Mouse (Mus musculus) ES-E14 (cell line): Measurements from ENCODE around the gene Lacc1. TPM values are rescaled to one million over a fixed set of nuclear protein-coding genes. Genes with fewer than 3 reads are reported as not detected.
"Not testable (repeated sequence)": the region's sequence is repeated elsewhere in the genome, so short reads cannot be mapped to it uniquely, and the experiment has no call there.

Experiments
- DNase-seq: peaks from one replicate; pipeline ENCODE4 v3.0.0-alpha.2; 2013; ENCODE audit warnings: low read depth, low spot score
- H3K27ac ChIP-seq: 2 replicates; pipeline ENCODE4 v1.5.1; 2012; ENCODE audit warnings: low read depth, mild to moderate bottlenecking, low read length, moderate library complexity, mixed read lengths; ENCODE audit not compliant: poor library complexity, insufficient read depth, severe bottlenecking
- H3K36me3 ChIP-seq: 2 replicates; pipeline ENCODE4 v1.6.1; 2012; ENCODE audit warnings: mild to moderate bottlenecking, low read length, moderate library complexity, mixed read lengths; ENCODE audit not compliant: control insufficient read depth, poor library complexity, insufficient read depth, severe bottlenecking
- H3K4me1 ChIP-seq, 2 experiments: fragments of 150-350 bp in 1 of 2; sonication (generic) in 1 of 2; 2 replicates each; pipeline ENCODE4 v1.6.1; 2012; ENCODE audit warnings: low read length in 2 of 2, mild to moderate bottlenecking in 1 of 2, mixed read lengths in 1 of 2; ENCODE audit not compliant: control insufficient read depth in 2 of 2, insufficient read depth in 2 of 2, poor library complexity in 1 of 2
- H3K4me3 ChIP-seq, 2 experiments: fragments of 150-350 bp in 1 of 2; sonication (generic) in 1 of 2; 2 replicates each; pipeline ENCODE4 v1.5.1; 2012; ENCODE audit warnings: low read length in 2 of 2, low read depth in 1 of 2, mild to moderate bottlenecking in 1 of 2, mixed read lengths in 1 of 2; ENCODE audit not compliant: insufficient read depth in 1 of 2, poor library complexity in 1 of 2, severe bottlenecking in 1 of 2
- H3K9ac ChIP-seq: 2 replicates; pipeline ENCODE4 v1.6.1; 2012; ENCODE audit warnings: low read depth, mild to moderate bottlenecking, low read length, mixed read lengths; ENCODE audit not compliant: poor library complexity, insufficient read depth, severe bottlenecking
- H3K9me3 ChIP-seq: fragments of 150-350 bp; sonication (generic); 2 replicates; pipeline ENCODE4 v1.6.1; 2012; ENCODE audit warnings: low read depth, mild to moderate bottlenecking, low read length; ENCODE audit not compliant: control insufficient read depth, insufficient read depth
- CHD2 ChIP-seq: IDR thresholded peaks from 2 replicates; pipeline ENCODE4 v1.6.1; 2014; ENCODE audit warnings: mild to moderate bottlenecking, low read depth, low read length, inconsistent platforms
- HCFC1 ChIP-seq: IDR thresholded peaks from 2 replicates; pipeline ENCODE4 v1.6.1; 2012; ENCODE audit warnings: low read length, inconsistent platforms, borderline replicate concordance; ENCODE audit not compliant: insufficient read depth
- MAFK ChIP-seq: IDR thresholded peaks from 2 replicates; pipeline ENCODE4 v1.6.1; 2014; ENCODE audit warnings: mild to moderate bottlenecking, low read depth, low read length, inconsistent platforms; ENCODE audit not compliant: insufficient read depth
- ZC3H11A ChIP-seq: IDR thresholded peaks from 2 replicates; pipeline ENCODE4 v1.6.1; 2012; ENCODE audit warnings: low read depth, mild to moderate bottlenecking, inconsistent platforms, low read length, borderline replicate concordance
- ZNF384 ChIP-seq: IDR thresholded peaks from 2 replicates; pipeline ENCODE4 v1.6.1; 2012; ENCODE audit warnings: low read depth, low read length, inconsistent platforms
- in situ Hi-C, 2 experiments: fragments of 600-800 bp; cut with MboI; formaldehyde crosslinking; loops; one replicate each; pipeline ENCODE4 v1.15.1; 2025; ENCODE audit warnings: low sequenced_read_pairs in 2 of 2, inconsistent platforms in 1 of 2; ENCODE audit not compliant: unreplicated experiment in 2 of 2
- total RNA-seq: library from RNA; depleted of rRNA; stranded (reverse); fragments of 300-350 nt; gene quantifications from 2 replicates; pipeline ENCODE4 v1.2.3, GENCODE M21; 2012

The Lacc1 gene
- total RNA-seq, 1 experiment: 3.0 TPM

- H3K9me3 ChIP-seq: no peaks in the 10 kb centered on the region
- H3K27ac ChIP-seq: no peak overlapping the region
- no peak for DNase-seq
- H3K9ac ChIP-seq: no peak overlapping the region
- TF ChIP-seq HCFC1: no peak
- no peak for TF ChIP-seq MAFK
- no peak for TF ChIP-seq CHD2
- no peak for TF ChIP-seq ZC3H11A
- no peak for TF ChIP-seq ZNF384
- no peaks in the 10 kb centered on the region for H3K36me3 ChIP-seq
- H3K4me1 ChIP-seq: peaks cover 2 to 3% of the 10 kb centered on the region in 2 experiments; a peak in 2 of 4 replicates
- no peak overlapping the region for H3K4me3 ChIP-seq
- in situ Hi-C loops: no loop called here
Measured at GRCm38 (mm10) chr14:77030808-77031207, 5.9 kb downstream of the Lacc1 start.

- Histone ChIP-seq H3K36me3 (no peaks in the 10 kb centered on the region), H3K9me3 (no peaks in the 10 kb centered on the region), H3K4me1 (peaks cover 2 to 3% of the 10 kb centered on the region in 2 experiments; a peak in 2 of 4 replicates), H3K9ac (no peak overlapping the region), H3K27ac (peak overlapping the region; percentile 52; the same call in 1 of the 2 replicates), H3K4me3 (no peak overlapping the region)
- TF ChIP-seq HCFC1: no peak
- no peak for TF ChIP-seq MAFK
- TF ChIP-seq ZC3H11A: no peak
- no peak for TF ChIP-seq ZNF384
- TF ChIP-seq CHD2: no peak
- no peak for DNase-seq
- in situ Hi-C loops: no loop called here
Measured at GRCm38 (mm10) chr14:77029319-77030054, 7.2 kb downstream of the Lacc1 start.

GRCm38 (mm10) chr14:77024499-77024898 is 12.2 kb downstream of the Lacc1 start:
- H3K27ac ChIP-seq: no peak overlapping the region
- no peaks in the 10 kb centered on the region for H3K9me3 ChIP-seq
- 0 out of 4 replicates have a peak, but pooled peaks cover 0 to 2% of the 10 kb centered on the region in 2 experiments for H3K4me1 ChIP-seq
- in situ Hi-C loops: no loop called here
- DNase-seq: no peak
- no peak overlapping the region for H3K9ac ChIP-seq
- H3K36me3 ChIP-seq: no peaks in the 10 kb centered on the region
- TF ChIP-seq HCFC1 (no peak), ZNF384 (no peak), CHD2 (no peak), ZC3H11A (no peak), MAFK (no peak)
- H3K4me3 ChIP-seq: no peak overlapping the region

- no peak overlapping the region for H3K27ac ChIP-seq
- no peak for DNase-seq
- in situ Hi-C loops: no loop called here
Measured at GRCm38 (mm10) chr14:77017211-77017610, 19.5 kb downstream of the Lacc1 start.

GRCm38 (mm10) chr14:77016783-77017182 is 19.9 kb downstream of the Lacc1 start:
- H3K4me3 ChIP-seq, H3K9ac ChIP-seq, H3K36me3 ChIP-seq, H3K4me1 ChIP-seq, H3K9me3 ChIP-seq, H3K27ac ChIP-seq, DNase-seq, in situ Hi-C loops: not testable (repeated sequence)

More at GRCm38 (mm10) chr14:77017211-77017610, 19.5 kb downstream of the Lacc1 start:
- no peaks in the 10 kb centered on the region; a peak in 1 of 4 replicates for H3K4me1 ChIP-seq
- H3K9ac ChIP-seq: no peak overlapping the region
- TF ChIP-seq ZNF384 (no peak), MAFK (no peak), CHD2 (no peak), ZC3H11A (no peak)
- H3K4me3 ChIP-seq: no peak overlapping the region
- H3K36me3 ChIP-seq: no peaks in the 10 kb centered on the region
- no peaks in the 10 kb centered on the region for H3K9me3 ChIP-seq
